Mouse (Mus musculus): ENCODE measurements at regions not wholly inside any gene's neighbourhood (a gene's known extent, or its start where the extent isn't known, plus 50 kb on each side); places are given as distances from the start of the nearest gene placed in this dataset.

GRCm38 (mm10) chr12:16021202-16021821 is 204.6 kb upstream of the Trib2 start:
- Histone ChIP-seq H3K4me1 (ENCODE audit: insufficient read depth) (no peaks in the 10 kb centered on the region), H3K27ac (ENCODE audit: low read depth) (no peak overlapping the region), H3K4me3 (ENCODE audit: low read depth, low read length) (no peak overlapping the region), H3K27me3 (ENCODE audit: insufficient read depth, low read length) (no peaks in the 10 kb centered on the region), H3K4me2 (ENCODE audit: low read depth, low read length) (no peak overlapping the region), H3K9ac (replicated peaks) (no peak overlapping the region), H3K9me3 (ENCODE audit: low read length) (no peaks in the 10 kb centered on the region), H3K36me3 (replicated peaks; ENCODE audit: insufficient read depth, low read length) (no peaks in the 10 kb centered on the region)
- WGBS (ENCODE audit: insufficient replicate concordance): 28% methylated on average over 1 of the region's 1 CpGs
- ATAC-seq (peak; percentile 64; the same call in 1 of the 2 replicates), DNase-seq (no peak)
- TF ChIP-seq EP300 (IDR thresholded peaks at IDR 0.05; ENCODE audit: low read depth): peak; percentile 26; the same call in 1 of the 2 replicates
- no peak for TF ChIP-seq CTCF (IDR thresholded peaks at IDR 0.05; ENCODE audit: low read depth)

DNA sequence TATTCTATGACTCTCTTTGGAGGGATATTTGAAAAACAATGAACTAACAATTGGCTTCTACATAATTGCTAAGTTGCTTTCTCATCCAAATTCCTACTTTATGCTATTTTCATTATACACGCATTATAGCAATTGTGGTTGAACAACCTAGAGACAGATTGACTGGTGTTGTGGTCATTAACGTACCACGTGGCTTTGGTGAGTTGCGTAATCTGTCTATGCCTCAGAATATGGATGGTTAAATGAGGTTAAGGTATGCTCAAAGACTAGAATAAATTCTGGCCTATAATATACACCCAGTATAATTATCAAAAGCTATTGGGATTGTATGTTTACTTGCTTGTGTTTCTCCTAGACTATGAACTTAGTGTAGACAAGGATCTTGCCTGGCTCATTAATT is 201.5 kb upstream of the Trib2 start:
- WGBS (ENCODE audit: insufficient replicate concordance): 59% methylated on average over 4 of the region's 4 CpGs
- Histone ChIP-seq H3K4me2 (ENCODE audit: low read depth, low read length) (no peak overlapping the region), H3K9me3 (ENCODE audit: low read length) (no peaks in the 10 kb centered on the region), H3K9ac (replicated peaks) (no peak overlapping the region), H3K27ac (ENCODE audit: low read depth) (no peak overlapping the region), H3K4me1 (ENCODE audit: insufficient read depth) (no peaks in the 10 kb centered on the region), H3K27me3 (ENCODE audit: insufficient read depth, low read length) (no peaks in the 10 kb centered on the region), H3K4me3 (ENCODE audit: low read depth, low read length) (no peak overlapping the region), H3K36me3 (replicated peaks; ENCODE audit: insufficient read depth, low read length) (no peaks in the 10 kb centered on the region)
- no peak for TF ChIP-seq EP300 (IDR thresholded peaks at IDR 0.05; ENCODE audit: low read depth)
- no peak for TF ChIP-seq CTCF (IDR thresholded peaks at IDR 0.05; ENCODE audit: low read depth)
- DNase-seq: no peak
- ATAC-seq: no peak

- TF ChIP-seq EP300 (IDR thresholded peaks at IDR 0.05; ENCODE audit: low read depth): no peak
- no peak for TF ChIP-seq CTCF (IDR thresholded peaks at IDR 0.05; ENCODE audit: low read depth)
- Histone ChIP-seq H3K4me3 (ENCODE audit: low read depth, low read length) (no peak overlapping the region), H3K4me2 (ENCODE audit: low read depth, low read length) (no peak overlapping the region), H3K27ac (ENCODE audit: low read depth) (no peak overlapping the region), H3K9me3 (ENCODE audit: low read length) (no peaks in the 10 kb centered on the region), H3K27me3 (ENCODE audit: insufficient read depth, low read length) (no peaks in the 10 kb centered on the region), H3K4me1 (ENCODE audit: insufficient read depth) (no peaks in the 10 kb centered on the region), H3K36me3 (replicated peaks; ENCODE audit: insufficient read depth, low read length) (no peaks in the 10 kb centered on the region), H3K9ac (replicated peaks) (no peak overlapping the region)
- 58% methylated on average over 1 of the region's 1 CpGs for WGBS (ENCODE audit: insufficient replicate concordance)
- DNase-seq (no peak), ATAC-seq (no peak)
These were observed 199.9 kb upstream of the Trib2 start for GRCm38 (mm10) chr12:16016621-16017020.

DNA sequence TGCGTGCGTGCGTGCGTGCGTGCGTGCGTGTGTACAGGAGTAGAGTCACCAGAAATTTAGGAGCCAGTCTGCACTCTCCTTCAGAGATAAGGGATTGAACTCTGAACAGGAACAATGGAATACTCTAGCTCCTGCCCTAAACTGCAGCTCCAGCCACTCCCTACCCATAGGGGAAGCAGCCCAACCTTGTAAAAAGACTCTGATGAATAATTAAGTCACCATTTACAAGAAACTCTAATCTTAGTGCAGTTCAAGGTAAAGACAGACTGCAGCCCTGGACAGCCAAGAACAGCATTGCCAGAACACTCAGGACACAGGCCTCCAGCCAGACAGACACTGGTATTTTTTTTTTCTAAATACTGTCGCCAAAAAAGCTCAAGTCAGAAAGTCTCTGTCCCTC is 198.9 kb upstream of the Trib2 start:
- H3K27ac ChIP-seq (ENCODE audit: low read depth): no peak overlapping the region
- DNase-seq (no peak), ATAC-seq (no peak)
- no peak for TF ChIP-seq EP300 (IDR thresholded peaks at IDR 0.05; ENCODE audit: low read depth)
- TF ChIP-seq CTCF (IDR thresholded peaks at IDR 0.05; ENCODE audit: low read depth): no peak
- H3K4me1 ChIP-seq (ENCODE audit: insufficient read depth): no peaks in the 10 kb centered on the region
- 72% methylated on average over 8 of the region's 8 CpGs for WGBS (ENCODE audit: insufficient replicate concordance)
- no peak overlapping the region for H3K4me2 ChIP-seq (ENCODE audit: low read depth, low read length)
- no peaks in the 10 kb centered on the region for H3K27me3 ChIP-seq (ENCODE audit: insufficient read depth, low read length)
- H3K9me3 ChIP-seq (ENCODE audit: low read length): no peaks in the 10 kb centered on the region
- no peak overlapping the region for H3K4me3 ChIP-seq (ENCODE audit: low read depth, low read length)
- no peaks in the 10 kb centered on the region for H3K36me3 ChIP-seq (replicated peaks; ENCODE audit: insufficient read depth, low read length)
- H3K9ac ChIP-seq (replicated peaks): no peak overlapping the region

DNA sequence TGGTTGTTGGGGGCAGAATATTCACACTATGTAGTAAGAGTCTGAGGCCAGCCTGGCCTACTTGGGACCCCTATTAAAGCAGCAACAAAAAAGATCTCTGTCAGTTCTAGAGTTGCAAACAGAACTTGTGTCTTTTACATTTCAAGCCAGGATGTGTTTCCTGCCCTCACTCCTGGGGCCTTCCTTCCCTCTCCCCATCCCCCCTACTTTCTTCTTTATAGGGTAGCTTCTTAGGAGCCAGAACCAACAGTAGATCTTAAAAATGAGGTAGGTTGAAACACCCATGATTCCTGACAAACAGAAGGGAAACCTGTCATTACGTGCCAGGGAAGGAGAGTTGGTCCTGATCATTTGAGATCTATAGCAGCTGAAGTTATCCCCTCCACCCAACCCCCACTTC is 198.0 kb upstream of the Trib2 start:
- no peak overlapping the region for H3K4me3 ChIP-seq (ENCODE audit: low read depth, low read length)
- TF ChIP-seq CTCF (IDR thresholded peaks at IDR 0.05; ENCODE audit: low read depth) (no peak), EP300 (IDR thresholded peaks at IDR 0.05; ENCODE audit: low read depth) (no peak)
- no peak overlapping the region for H3K9ac ChIP-seq (replicated peaks)
- no peaks in the 10 kb centered on the region for H3K36me3 ChIP-seq (replicated peaks; ENCODE audit: insufficient read depth, low read length)
- ATAC-seq (no peak), DNase-seq (no peak)
- WGBS (ENCODE audit: insufficient replicate concordance): 86% methylated on average over 1 of the region's 1 CpGs
- H3K9me3 ChIP-seq (ENCODE audit: low read length): no peaks in the 10 kb centered on the region
- no peak overlapping the region for H3K4me2 ChIP-seq (ENCODE audit: low read depth, low read length)
- H3K27ac ChIP-seq (ENCODE audit: low read depth): no peak overlapping the region
- H3K27me3 ChIP-seq (ENCODE audit: insufficient read depth, low read length): no peaks in the 10 kb centered on the region
- H3K4me1 ChIP-seq (ENCODE audit: insufficient read depth): peaks cover 3% of the 10 kb centered on the region; the same call in 1 of the 2 replicates

- peaks cover 6% of the 10 kb centered on the region for H3K4me1 ChIP-seq (ENCODE audit: insufficient read depth)
- no peak overlapping the region for H3K4me3 ChIP-seq (ENCODE audit: low read depth, low read length)
- H3K27ac ChIP-seq (ENCODE audit: low read depth): 0 out of 2 replicates have a peak overlapping the region, but pooled peaks have one; percentile 11
- no peak for DNase-seq
- H3K4me2 ChIP-seq (ENCODE audit: low read depth, low read length): no peak overlapping the region
- no peak overlapping the region for H3K9ac ChIP-seq (replicated peaks)
- H3K27me3 ChIP-seq (ENCODE audit: insufficient read depth, low read length): no peaks in the 10 kb centered on the region
- TF ChIP-seq EP300 (IDR thresholded peaks at IDR 0.05; ENCODE audit: low read depth) (no peak), CTCF (IDR thresholded peaks at IDR 0.05; ENCODE audit: low read depth) (no peak)
- ATAC-seq: no peak
- H3K36me3 ChIP-seq (replicated peaks; ENCODE audit: insufficient read depth, low read length): no peaks in the 10 kb centered on the region
- WGBS (ENCODE audit: insufficient replicate concordance): 61% methylated on average over 6 of the region's 6 CpGs
- H3K9me3 ChIP-seq (ENCODE audit: low read length): no peaks in the 10 kb centered on the region
These were observed 197.3 kb upstream of the Trib2 start for GRCm38 (mm10) chr12:16013861-16014630.
